Mouse (Mus musculus) hindbrain, postnatal 0 days (tissue): ENCODE data around the gene B3gat3. TPM values are rescaled to one million over a fixed set of nuclear protein-coding genes. Genes with fewer than 3 reads are reported as not detected.

Source experiments
- ATAC-seq: fragments of 200-750 bp; cut with Nextera tagmentation; 2 replicates; pipeline ENCODE4 v1.8.0; 2017; ENCODE audit warnings: mild to moderate bottlenecking, moderate TSS enrichment, moderate library complexity
- DNase-seq: peaks from one replicate; pipeline ENCODE4 v3.0.0-alpha.2; 2015; ENCODE audit warnings: low spot score
- H3K27ac ChIP-seq: fragments of 300-500 bp; sonication (generic); 2 replicates; pipeline ENCODE4 v1.5.1; 2014; ENCODE audit warnings: mild to moderate bottlenecking
- H3K27me3 ChIP-seq: fragments of 300-500 bp; sonication (generic); 2 replicates; pipeline ENCODE4 v1.6.1; 2014; ENCODE audit warnings: low read length, mixed read lengths; ENCODE audit not compliant: insufficient read depth
- H3K36me3 ChIP-seq: fragments of 300-500 bp; sonication (generic); 2 replicates; pipeline ENCODE4 v1.6.1; 2014; ENCODE audit warnings: low read length, mixed read lengths; ENCODE audit not compliant: insufficient read depth
- H3K4me1 ChIP-seq: fragments of 300-500 bp; sonication (generic); 2 replicates; pipeline ENCODE4 v1.6.1; 2014; ENCODE audit warnings: antibody characterized with exemption, low read length, mixed read lengths; ENCODE audit not compliant: insufficient read depth
- H3K4me2 ChIP-seq: fragments of 300-500 bp; sonication (generic); 2 replicates; pipeline ENCODE4 v1.6.1; 2014; ENCODE audit warnings: low read depth, mild to moderate bottlenecking, low read length, moderate library complexity, mixed read lengths
- H3K4me3 ChIP-seq: fragments of 300-500 bp; sonication (generic); 2 replicates; pipeline ENCODE4 v1.5.1; 2014; ENCODE audit warnings: low read length
- H3K9ac ChIP-seq: fragments of 300-500 bp; sonication (generic); replicated peaks from 2 replicates; pipeline ENCODE4 v1.6.1; 2014; ENCODE audit warnings: mild to moderate bottlenecking, low read length, moderate library complexity, mixed read lengths
- H3K9me3 ChIP-seq: fragments of 300-500 bp; sonication (generic); 2 replicates; pipeline ENCODE4 v1.6.1; 2016; ENCODE audit warnings: low read length, mixed read lengths
- CTCF ChIP-seq: IDR thresholded peaks from 2 replicates; pipeline ENCODE4 v1.5.1; 2016; ENCODE audit warnings: antibody characterized with exemption, control low read depth, low read depth
- WGBS: fragments of 180-500 bp; shearing (Covaris S2); extraction: QIAGEN DNeasy Blood & Tissue Kit; methylation state at CpG from one replicate; pipeline ENCODE4 v1.1.7; 2014; 5-methylcytosine and 5-hydroxymethylcytosine counted together
- polyA plus RNA-seq: library from polyadenylated mRNA; unstranded; fragments of >200 nt; fragmentation: Nextera tagmentation; extraction: Ambion mirVana; gene quantifications from 2 replicates; pipeline ENCODE4 v1.2.1, GENCODE M21; 2015
- total RNA-seq: library from RNA; depleted of rRNA; stranded (reverse); fragments of >200 nt; gene quantifications from 2 replicates; pipeline ENCODE4 v1.2.3, GENCODE M21; 2014

The B3gat3 gene
- total and polyA plus RNA-seq, 2 experiments from 2014 or later, result 92.3 to 97.5 TPM

- Histone ChIP-seq H3K9me3 (no peaks in the 10 kb centered on the region), H3K4me2 (peak within 1 kb of the TSS; percentile 71), H3K27me3 (no peaks in the 10 kb centered on the region), H3K4me1 (no peaks in the 10 kb centered on the region), H3K27ac (peak within 1 kb of the TSS; percentile 62), H3K9ac (peak within 1 kb of the TSS; percentile 59), H3K36me3 (peaks cover 8% of the 10 kb centered on the region; the same call in 1 of the 2 replicates), H3K4me3 (peak within 1 kb of the TSS; percentile 53)
- ATAC-seq (peak; percentile 72), DNase-seq (peak; percentile 62)
- 1% methylated on average over 57 of the region's 74 CpGs for WGBS
- peak; percentile 40 for TF ChIP-seq CTCF
Measured at GRCm38 (mm10) chr19:8929224-8930088, 9.3 kb downstream of the B3gat3 start, which contains the start of the genes Rom1 and Eml3. Gene Rom1 (minus strand): TSS chr19:8929356. Gene Eml3 (plus strand): TSS chr19:8929552.

- H3K9me3 ChIP-seq, result no peaks in the 10 kb centered on the region
- H3K4me2 ChIP-seq, result peak overlapping the region; percentile 71
- peak overlapping the region; percentile 53 for H3K4me3 ChIP-seq
- H3K27ac ChIP-seq, result peak overlapping the region; percentile 62; the same call in 1 of the 2 replicates
- H3K9ac ChIP-seq, result peak overlapping the region; percentile 59
- peaks cover 8% of the 10 kb centered on the region; the same call in 1 of the 2 replicates for H3K36me3 ChIP-seq
- H3K27me3 ChIP-seq, result no peaks in the 10 kb centered on the region
- 18% methylated on average over 11 of the region's 11 CpGs for WGBS
- no peak for TF ChIP-seq CTCF
- H3K4me1 ChIP-seq, result no peaks in the 10 kb centered on the region
- ATAC-seq (peak; percentile 18; the same call in 1 of the 2 replicates), DNase-seq (no peak)
Measured at GRCm38 (mm10) chr19:8930117-8930516, 9.9 kb downstream of the B3gat3 start.

GRCm38 (mm10) chr19:8930771-8931170, 10.6 kb downstream of the B3gat3 start:
- TF ChIP-seq CTCF, result no peak
- H3K4me3 ChIP-seq, result no peak overlapping the region
- no peaks in the 10 kb centered on the region for H3K9me3 ChIP-seq
- no peak overlapping the region for H3K27ac ChIP-seq
- H3K36me3 ChIP-seq, result peaks cover 4% of the 10 kb centered on the region; the same call in 1 of the 2 replicates
- no peaks in the 10 kb centered on the region for H3K27me3 ChIP-seq
- no peak overlapping the region; the same call in 1 of the 2 replicates for H3K9ac ChIP-seq
- H3K4me2 ChIP-seq, result 0 out of 2 replicates have a peak overlapping the region, but pooled peaks have one; percentile 71
- no peaks in the 10 kb centered on the region for H3K4me1 ChIP-seq
- 88% methylated on average over 7 of the region's 7 CpGs for WGBS
- ATAC-seq, result no peak
- DNase-seq, result no peak

GRCm38 (mm10) chr19:8936736-8937135, 16.6 kb downstream of the B3gat3 start:
- no peaks in the 10 kb centered on the region for H3K27me3 ChIP-seq
- no peaks in the 10 kb centered on the region for H3K4me1 ChIP-seq
- no peak overlapping the region for H3K27ac ChIP-seq
- H3K9me3 ChIP-seq, result no peaks in the 10 kb centered on the region
- no peak overlapping the region for H3K4me2 ChIP-seq
- WGBS, result 84% methylated on average over 2 of the region's 2 CpGs
- no peak for DNase-seq
- no peak overlapping the region for H3K4me3 ChIP-seq
- H3K36me3 ChIP-seq, result no peaks in the 10 kb centered on the region
- H3K9ac ChIP-seq, result 0 out of 2 replicates have a peak overlapping the region, but pooled peaks have one; percentile 5
- no peak for TF ChIP-seq CTCF
- ATAC-seq, result no peak

GRCm38 (mm10) chr19:8940526-8941133, 20.5 kb downstream of the B3gat3 start:
- Histone ChIP-seq H3K27ac (no peak overlapping the region), H3K4me2 (peak overlapping the region; percentile 60; the same call in 1 of the 2 replicates), H3K27me3 (no peaks in the 10 kb centered on the region), H3K9me3 (no peaks in the 10 kb centered on the region), H3K4me1 (0 out of 2 replicates have a peak, but pooled peaks cover 11% of the 10 kb centered on the region), H3K4me3 (no peak overlapping the region), H3K36me3 (peaks cover 8% of the 10 kb centered on the region; the same call in 1 of the 2 replicates), H3K9ac (no peak overlapping the region; the same call in 1 of the 2 replicates)
- 81% methylated on average over 15 of the region's 15 CpGs for WGBS
- TF ChIP-seq CTCF, result no peak
- no peak for ATAC-seq
- no peak for DNase-seq

GRCm38 (mm10) chr19:8941136-8941514, 21.0 kb downstream of the B3gat3 start:
- Histone ChIP-seq H3K9me3 (no peaks in the 10 kb centered on the region), H3K4me1 (0 out of 2 replicates have a peak, but pooled peaks cover 11% of the 10 kb centered on the region), H3K36me3 (peaks cover 11% of the 10 kb centered on the region; the same call in 1 of the 2 replicates), H3K4me2 (peak overlapping the region; percentile 60), H3K27me3 (no peaks in the 10 kb centered on the region), H3K9ac (peak overlapping the region; percentile 94; the same call in 1 of the 2 replicates), H3K27ac (peak overlapping the region; percentile 70; the same call in 1 of the 2 replicates), H3K4me3 (peak overlapping the region; percentile 62)
- DNase-seq (no peak), ATAC-seq (peak; percentile 2)
- WGBS, result 37% methylated on average over 10 of the region's 10 CpGs
- TF ChIP-seq CTCF, result no peak
